Mouse (Mus musculus): ENCODE measurements around the gene Nmur2.

DNA sequence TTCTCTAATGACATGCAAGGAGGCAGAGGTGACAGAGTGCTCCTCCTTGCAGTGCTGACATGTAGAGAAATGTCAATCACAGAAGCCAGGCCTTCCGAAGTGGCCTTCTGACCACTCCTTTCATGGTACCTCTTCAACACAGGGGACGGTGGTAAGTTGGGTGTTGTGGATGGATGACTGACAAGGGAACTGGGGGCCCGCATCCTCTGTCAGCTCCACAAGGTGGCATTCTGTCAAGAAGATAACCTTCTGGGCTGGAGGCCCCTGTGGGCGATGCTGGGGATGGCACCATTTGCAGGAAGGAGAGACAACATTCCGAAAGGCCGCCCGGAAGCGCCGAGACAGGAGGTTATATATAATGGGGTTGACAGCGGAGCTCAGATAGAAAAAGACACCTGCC lies 14.0 kb downstream of the Nmur2 start:
- TF ChIP-seq CTCF (conservative IDR thresholded peaks at IDR 0.05; ENCODE audit: insufficient read depth, insufficient read length, low read depth, low read length) (no peak), POLR2A (IDR thresholded peaks at IDR 0.05; ENCODE audit: low read depth, low read length) (no peak)

Data from kidney, adult 2 months (tissue).